Mouse (Mus musculus): ENCODE data around the gene Frem2. TPM values are rescaled to one million over a fixed set of nuclear protein-coding genes. Genes with fewer than 3 reads are reported as not detected.
A peak's percentile ranks its signal among the peaks of the same experiment; 100 is the strongest.

Frem2 gene
- polyA plus RNA-seq, 1 experiment from 2014 or later: 1.1 TPM

- H3K4me1 ChIP-seq: no peaks in the 10 kb centered on the region
- no peak overlapping the region for H3K9ac ChIP-seq (replicated peaks)
- no peak overlapping the region for H3K4me3 ChIP-seq
- H3K27me3 ChIP-seq: no peaks in the 10 kb centered on the region
- H3K9me3 ChIP-seq: no peaks in the 10 kb centered on the region
- H3K36me3 ChIP-seq: peaks cover 86% of the 10 kb centered on the region
- peak; percentile 54; the same call in 1 of the 2 replicates for ATAC-seq (replicated peaks)
- no peak overlapping the region for H3K4me2 ChIP-seq (replicated peaks)
- WGBS: 95% methylated on average over 30 of the region's 30 CpGs
- no peak overlapping the region for H3K27ac ChIP-seq (replicated peaks)
Measured at GRCm38 (mm10) chr3:53478419-53479046, 178.6 kb downstream of the Frem2 start.

GRCm38 (mm10) chr3:53477468-53477867 is 179.7 kb downstream of the Frem2 start:
- no peaks in the 10 kb centered on the region for H3K27me3 ChIP-seq
- H3K9me3 ChIP-seq: no peaks in the 10 kb centered on the region
- H3K27ac ChIP-seq (replicated peaks): no peak overlapping the region
- no peak for ATAC-seq (replicated peaks)
- no peak overlapping the region for H3K4me3 ChIP-seq
- H3K4me2 ChIP-seq (replicated peaks): no peak overlapping the region
- H3K4me1 ChIP-seq: no peaks in the 10 kb centered on the region
- H3K9ac ChIP-seq (replicated peaks): no peak overlapping the region
- WGBS: 86% methylated on average over 17 of the region's 17 CpGs
- peaks cover 90% of the 10 kb centered on the region for H3K36me3 ChIP-seq

GRCm38 (mm10) chr3:53475889-53476288 is 181.3 kb downstream of the Frem2 start:
- Histone ChIP-seq H3K36me3 (peaks cover 90% of the 10 kb centered on the region), H3K9ac (replicated peaks) (no peak overlapping the region), H3K4me1 (no peaks in the 10 kb centered on the region), H3K4me2 (replicated peaks) (no peak overlapping the region), H3K4me3 (no peak overlapping the region), H3K27me3 (no peaks in the 10 kb centered on the region), H3K27ac (replicated peaks) (no peak overlapping the region), H3K9me3 (no peaks in the 10 kb centered on the region)
- peak; percentile 57; the same call in 1 of the 2 replicates for ATAC-seq (replicated peaks)
- 55% methylated on average over 6 of the region's 6 CpGs for WGBS

DNA sequence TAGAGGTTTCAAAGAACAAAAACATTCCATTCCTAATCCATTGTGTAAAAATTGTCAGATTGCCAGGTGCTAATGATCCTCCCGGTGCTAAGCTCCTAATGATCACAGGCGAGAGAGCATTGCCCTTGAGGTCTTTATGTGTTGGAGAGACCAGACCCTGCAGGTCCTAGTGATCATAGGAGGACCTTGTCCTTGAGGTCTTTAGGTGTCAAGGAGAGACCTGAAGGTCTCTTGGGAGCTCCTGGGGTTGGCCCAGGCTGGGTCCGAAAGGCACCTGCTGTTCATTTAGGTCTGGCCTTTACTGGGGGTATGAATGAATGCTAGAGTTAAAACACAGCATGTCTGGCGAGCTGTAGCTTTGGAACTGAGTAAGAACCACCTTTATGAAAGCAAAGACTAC is 183.0 kb downstream of the Frem2 start:
- Histone ChIP-seq H3K27ac (replicated peaks) (no peak overlapping the region), H3K4me3 (no peak overlapping the region), H3K9me3 (no peaks in the 10 kb centered on the region), H3K36me3 (peaks cover 77% of the 10 kb centered on the region), H3K4me2 (replicated peaks) (no peak overlapping the region), H3K4me1 (0 out of 2 replicates have a peak, but pooled peaks cover under 1% of the 10 kb centered on the region), H3K9ac (replicated peaks) (no peak overlapping the region), H3K27me3 (no peaks in the 10 kb centered on the region)
- WGBS: 56% methylated on average over 4 of the region's 4 CpGs
- ATAC-seq (replicated peaks): no peak

- ATAC-seq (replicated peaks): no peak
- Histone ChIP-seq H3K27me3 (no peaks in the 10 kb centered on the region), H3K9me3 (no peaks in the 10 kb centered on the region), H3K27ac (replicated peaks) (no peak overlapping the region), H3K36me3 (peaks cover 56% of the 10 kb centered on the region), H3K4me3 (no peak overlapping the region), H3K9ac (replicated peaks) (no peak overlapping the region), H3K4me1 (peaks cover 16% of the 10 kb centered on the region), H3K4me2 (replicated peaks) (no peak overlapping the region)
- 97% methylated on average over 5 of the region's 5 CpGs for WGBS
Measured at GRCm38 (mm10) chr3:53472061-53472460, 185.1 kb downstream of the Frem2 start.

DNA sequence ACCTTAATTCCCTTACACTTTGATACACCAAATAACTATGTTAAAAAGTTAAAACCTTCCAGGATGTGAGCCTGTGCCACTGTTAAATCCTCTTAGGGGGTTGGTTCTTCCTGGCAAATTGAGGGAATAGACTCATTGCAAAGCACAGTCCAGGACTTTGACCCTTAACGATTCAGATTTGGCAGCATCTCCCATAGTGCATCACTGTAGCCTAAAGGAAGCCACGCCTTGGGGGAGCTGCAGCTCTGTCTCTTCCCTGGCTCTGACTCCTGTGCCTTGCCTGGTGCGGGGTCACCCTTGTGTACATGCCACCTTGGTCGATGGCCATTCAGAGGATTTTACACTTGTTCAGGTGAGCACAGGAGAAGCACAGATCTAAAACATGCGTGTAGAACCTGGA is 187.5 kb downstream of the Frem2 start:
- WGBS: 85% methylated on average over 5 of the region's 5 CpGs
- Histone ChIP-seq H3K27ac (replicated peaks) (no peak overlapping the region), H3K36me3 (peaks cover 35% of the 10 kb centered on the region), H3K9ac (replicated peaks) (no peak overlapping the region), H3K4me1 (peaks cover 41% of the 10 kb centered on the region), H3K27me3 (no peaks in the 10 kb centered on the region), H3K9me3 (no peaks in the 10 kb centered on the region), H3K4me2 (replicated peaks) (no peak overlapping the region), H3K4me3 (no peak overlapping the region)
- no peak for ATAC-seq (replicated peaks)

GRCm38 (mm10) chr3:53467356-53467755 is 189.8 kb downstream of the Frem2 start:
- no peaks in the 10 kb centered on the region for H3K27me3 ChIP-seq
- no peak overlapping the region for H3K4me2 ChIP-seq (replicated peaks)
- peaks cover 46% of the 10 kb centered on the region for H3K4me1 ChIP-seq
- H3K27ac ChIP-seq (replicated peaks): no peak overlapping the region
- H3K4me3 ChIP-seq: no peak overlapping the region
- peaks cover 13% of the 10 kb centered on the region for H3K36me3 ChIP-seq
- whole genome bisulfite sequencing: 76% methylated on average over 5 of the region's 5 CpGs
- H3K9ac ChIP-seq (replicated peaks): no peak overlapping the region
- H3K9me3 ChIP-seq: no peaks in the 10 kb centered on the region
- no peak for ATAC-seq (replicated peaks)

DNA sequence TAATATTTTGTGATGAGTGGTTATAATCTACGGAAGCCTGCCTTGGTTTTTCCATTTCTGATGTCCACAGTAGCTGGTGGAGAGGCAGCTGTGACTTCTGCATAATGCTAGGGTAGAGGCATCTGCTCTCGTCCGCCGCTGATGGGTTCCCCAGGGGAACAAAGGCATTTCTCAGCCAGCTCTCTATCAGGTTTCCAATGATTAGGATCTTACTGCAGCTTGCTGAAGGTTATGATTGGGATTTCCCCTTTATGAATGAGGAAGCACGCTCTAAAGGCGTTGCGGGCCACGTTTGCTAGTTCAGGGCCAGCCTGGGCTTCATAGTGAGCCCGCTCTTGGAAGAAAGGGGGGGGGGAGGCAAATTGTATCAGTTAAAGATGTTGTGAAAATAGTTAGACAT is 190.7 kb downstream of the Frem2 start:
- Histone ChIP-seq H3K36me3 (peaks cover 8% of the 10 kb centered on the region), H3K9ac (replicated peaks) (0 out of 2 replicates have a peak overlapping the region, but pooled peaks have one; percentile 15), H3K27me3 (no peaks in the 10 kb centered on the region), H3K4me2 (replicated peaks) (peak overlapping the region; percentile 68), H3K27ac (replicated peaks) (no peak overlapping the region), H3K9me3 (no peaks in the 10 kb centered on the region), H3K4me1 (peaks cover 52% of the 10 kb centered on the region), H3K4me3 (peak overlapping the region; percentile 17)
- 73% methylated on average over 9 of the region's 9 CpGs for WGBS
- no peak for ATAC-seq (replicated peaks)

GRCm38 (mm10) chr3:53465330-53465729 is 191.8 kb downstream of the Frem2 start:
- H3K27me3 ChIP-seq: no peaks in the 10 kb centered on the region
- WGBS: 53% methylated on average over 6 of the region's 6 CpGs
- H3K4me3 ChIP-seq: peak overlapping the region; percentile 98
- H3K9me3 ChIP-seq: no peaks in the 10 kb centered on the region
- no peak for ATAC-seq (replicated peaks)
- no peak overlapping the region for H3K27ac ChIP-seq (replicated peaks)
- H3K9ac ChIP-seq (replicated peaks): peak overlapping the region; percentile 28; the same call in 1 of the 2 replicates
- H3K36me3 ChIP-seq: no peaks in the 10 kb centered on the region
- peaks cover 56% of the 10 kb centered on the region for H3K4me1 ChIP-seq
- H3K4me2 ChIP-seq (replicated peaks): peak overlapping the region; percentile 68

DNA sequence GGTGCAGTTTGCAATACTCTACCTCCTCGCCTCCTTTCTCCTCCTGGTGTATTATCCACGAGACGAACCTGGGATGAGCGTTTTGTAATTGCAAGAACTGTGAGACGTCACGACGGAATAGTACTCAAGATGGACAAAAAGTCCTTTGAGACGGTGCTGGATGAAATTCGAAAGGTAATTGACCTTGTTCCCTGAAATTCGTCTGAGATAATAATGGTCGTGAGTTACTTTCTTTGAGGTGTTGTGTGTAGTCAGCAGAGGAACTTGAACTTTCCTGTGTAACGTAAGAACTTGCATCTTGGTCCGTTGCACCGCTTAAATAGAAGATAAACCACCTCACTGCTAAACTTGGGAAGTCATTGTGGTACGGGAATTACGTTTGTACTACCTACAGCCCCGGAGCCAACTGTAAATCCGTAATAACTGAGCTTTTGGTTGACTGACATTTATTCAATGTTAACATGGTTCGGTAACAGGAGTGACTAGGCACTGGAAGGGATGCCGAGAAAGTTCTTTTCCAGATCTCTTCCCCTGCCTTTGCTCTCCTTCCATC is 192.9 kb downstream of the Frem2 start:
- peak overlapping the region; percentile 95 for H3K27ac ChIP-seq (replicated peaks)
- under 1% methylated on average over 20 of the region's 20 CpGs for WGBS
- H3K9ac ChIP-seq (replicated peaks): peak overlapping the region; percentile 95
- H3K4me1 ChIP-seq: peaks cover 56% of the 10 kb centered on the region
- no peaks in the 10 kb centered on the region for H3K27me3 ChIP-seq
- ATAC-seq (replicated peaks): no peak; the same call in 1 of the 2 replicates
- no peaks in the 10 kb centered on the region for H3K9me3 ChIP-seq
- peak overlapping the region; percentile 98 for H3K4me3 ChIP-seq
- H3K4me2 ChIP-seq (replicated peaks): peak overlapping the region; percentile 68
- H3K36me3 ChIP-seq: peaks cover 4% of the 10 kb centered on the region; the same call in 1 of the 2 replicates

Measured in forebrain, embryonic 15.5 days (tissue).